Mouse (Mus musculus) kidney, adult 18-20 months (tissue): ENCODE measurements around the gene Hivep3.

ENCODE experiments used
- DNase-seq: peaks from one replicate; pipeline ENCODE4 v3.0.0; 2021

Gene Hivep3

GRCm38 (mm10) chr4:119761459-119762121 is 28.0 kb downstream of the Hivep3 start:
- DNase-seq, result no peak

GRCm38 (mm10) chr4:119762171-119762570 is 28.6 kb downstream of the Hivep3 start:
- no peak for DNase-seq

DNA sequence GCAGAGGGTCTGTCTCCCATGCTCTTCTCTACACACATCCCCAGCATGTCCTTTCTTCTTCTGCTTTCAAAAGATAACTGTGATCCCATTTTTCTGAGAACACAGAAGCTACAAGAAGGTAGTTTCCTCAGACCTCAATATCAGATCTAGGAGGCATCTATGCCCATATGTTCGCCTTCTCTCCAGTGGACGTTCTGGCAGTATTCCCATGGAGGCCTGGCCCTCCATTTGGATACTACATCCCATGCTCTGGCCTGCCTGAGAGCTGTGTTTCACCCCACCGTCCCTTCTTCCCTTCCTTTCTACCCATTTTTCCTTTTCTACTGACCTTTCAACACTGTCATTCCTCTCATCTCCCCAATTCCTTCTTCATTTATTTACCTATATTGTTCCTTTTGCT is 34.5 kb downstream of the Hivep3 start:
- DNase-seq, result no peak

GRCm38 (mm10) chr4:119775913-119776312 is 42.3 kb downstream of the Hivep3 start:
- DNase-seq, result no peak

DNA sequence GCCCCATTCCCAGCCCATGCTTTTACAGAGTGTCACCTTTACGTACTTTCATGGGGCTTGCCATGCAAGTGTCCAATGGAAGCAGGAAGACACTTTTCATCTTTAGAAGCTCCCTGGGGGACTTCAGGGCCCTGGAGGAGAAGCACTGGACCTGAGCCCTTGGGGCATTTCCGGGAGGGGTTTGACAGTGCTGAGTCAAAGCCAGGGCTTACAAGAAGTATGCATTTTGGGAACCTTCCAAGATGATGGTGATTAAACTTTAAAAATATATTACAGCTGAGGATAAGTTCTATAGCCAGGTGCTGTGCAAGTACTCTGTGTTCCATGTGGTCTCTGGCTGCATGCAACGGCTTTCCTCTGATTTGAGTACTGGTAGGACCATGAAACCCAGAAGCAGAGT is 43.6 kb downstream of the Hivep3 start:
- no peak for DNase-seq

- DNase-seq, result no peak
These were observed 46.2 kb downstream of the Hivep3 start for GRCm38 (mm10) chr4:119779561-119780400.

GRCm38 (mm10) chr4:119780881-119781280 is 47.3 kb downstream of the Hivep3 start:
- no peak for DNase-seq

DNA sequence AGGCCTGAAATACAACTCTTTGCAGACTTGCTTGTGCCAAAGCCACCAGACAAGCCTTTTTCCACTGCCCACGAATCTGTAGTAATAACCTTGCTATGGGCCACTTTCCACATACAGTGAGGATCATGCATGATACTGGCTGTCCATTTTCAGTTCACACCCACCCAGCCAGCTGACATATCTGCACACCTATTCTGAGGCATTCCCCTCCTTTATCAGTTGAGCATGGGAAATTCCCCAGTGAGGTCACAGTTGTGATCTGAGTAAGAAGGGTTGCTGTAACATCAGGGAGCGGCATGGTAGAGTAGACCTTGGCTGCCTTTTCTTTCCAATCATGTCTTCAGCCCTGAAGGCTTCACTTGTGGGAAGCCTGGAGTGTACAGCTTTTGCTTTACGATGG is 51.4 kb downstream of the Hivep3 start:
- no peak for DNase-seq

DNA sequence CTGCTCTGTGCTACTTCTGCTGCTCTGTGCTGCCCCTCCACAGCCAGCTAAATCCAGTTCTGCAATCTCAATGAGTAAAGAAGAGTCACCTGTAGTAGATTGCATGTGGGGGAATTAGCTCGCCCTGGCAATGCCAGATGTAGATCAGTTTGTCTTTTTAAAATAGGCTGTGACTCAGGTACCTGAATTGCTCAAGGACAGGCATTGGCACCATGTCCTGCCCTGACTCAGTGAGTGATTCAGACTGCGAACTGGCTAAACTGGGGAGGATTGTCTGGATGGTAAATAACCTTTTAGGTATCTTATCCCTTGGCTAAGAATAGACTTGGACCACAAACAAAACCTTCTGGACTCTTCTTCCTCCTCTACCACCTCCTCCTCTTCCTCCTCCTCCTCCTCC is 52.7 kb downstream of the Hivep3 start:
- no peak for DNase-seq

DNA sequence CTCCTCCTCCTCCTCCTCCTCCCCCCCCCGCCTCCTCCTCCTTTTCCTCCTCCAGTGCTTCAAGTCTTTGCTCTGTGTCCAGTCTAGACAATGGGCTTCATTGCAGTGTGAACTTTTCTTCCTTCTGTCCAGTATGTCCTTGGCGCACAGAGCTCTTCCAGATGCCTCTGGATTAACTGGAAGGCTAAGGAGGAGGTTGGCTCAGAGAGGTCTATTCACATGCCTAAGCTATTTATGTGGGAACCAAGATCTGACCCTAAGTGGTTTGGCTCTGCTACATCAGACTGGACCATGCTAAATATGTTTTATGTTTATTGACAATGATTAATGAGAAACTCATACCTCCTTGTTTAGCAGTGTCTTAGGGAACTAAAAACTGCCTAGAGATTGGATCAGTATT is 53.1 kb downstream of the Hivep3 start:
- DNase-seq, result no peak

- DNase-seq, result no peak
These were observed 55.2 kb downstream of the Hivep3 start for GRCm38 (mm10) chr4:119788746-119789145.

DNA sequence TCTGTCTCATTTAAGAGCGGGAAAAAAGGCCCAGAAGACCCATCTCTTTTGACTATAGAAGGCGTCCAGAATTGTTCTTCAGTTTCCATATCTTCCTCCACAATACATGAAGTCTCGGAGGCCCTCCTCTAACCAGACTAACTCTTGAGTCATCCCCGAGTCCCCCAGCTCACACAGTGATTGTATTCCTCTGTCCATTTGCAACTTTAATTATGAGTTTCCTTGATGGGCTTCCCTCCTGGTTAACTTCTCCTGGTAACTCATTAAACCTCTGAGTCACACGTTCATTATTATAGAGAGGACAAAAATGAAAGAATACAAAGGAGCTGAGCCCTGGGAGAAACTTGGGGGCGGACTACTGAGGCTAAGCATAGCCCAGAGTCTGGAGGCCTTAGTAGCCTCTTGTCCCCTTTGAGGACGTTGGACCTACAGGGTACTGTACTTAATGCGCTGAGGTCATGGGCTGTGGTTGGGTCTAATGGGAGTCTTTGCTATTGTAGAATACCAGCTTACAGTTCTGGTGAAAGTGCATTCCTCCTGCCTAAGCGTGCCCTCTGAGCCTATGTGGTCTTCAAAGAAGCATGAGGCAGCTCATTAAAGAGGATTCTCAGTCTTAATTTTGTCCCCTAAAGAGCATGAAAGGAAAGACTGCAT is 56.0 kb downstream of the Hivep3 start:
- DNase-seq, result no peak

DNA sequence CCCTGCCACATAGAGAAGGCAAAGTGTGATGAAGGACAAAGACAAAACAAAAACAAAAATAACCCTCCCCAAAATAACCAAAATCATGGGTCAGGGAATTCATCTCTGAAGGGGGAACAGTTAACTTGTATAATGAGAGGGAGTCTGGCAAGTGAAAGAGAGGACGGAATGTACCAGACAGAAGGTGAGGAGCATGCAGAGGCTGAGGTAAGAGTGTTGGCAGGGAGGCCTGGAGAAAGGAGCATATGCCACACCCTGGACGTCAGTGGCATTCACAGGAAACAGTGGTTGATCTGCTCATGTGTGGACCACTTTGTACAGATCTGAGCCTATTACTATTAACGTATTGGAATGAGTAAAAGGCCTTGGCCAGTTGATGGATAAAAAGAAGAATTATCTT is 65.3 kb downstream of the Hivep3 start:
- DNase-seq, result no peak

DNA sequence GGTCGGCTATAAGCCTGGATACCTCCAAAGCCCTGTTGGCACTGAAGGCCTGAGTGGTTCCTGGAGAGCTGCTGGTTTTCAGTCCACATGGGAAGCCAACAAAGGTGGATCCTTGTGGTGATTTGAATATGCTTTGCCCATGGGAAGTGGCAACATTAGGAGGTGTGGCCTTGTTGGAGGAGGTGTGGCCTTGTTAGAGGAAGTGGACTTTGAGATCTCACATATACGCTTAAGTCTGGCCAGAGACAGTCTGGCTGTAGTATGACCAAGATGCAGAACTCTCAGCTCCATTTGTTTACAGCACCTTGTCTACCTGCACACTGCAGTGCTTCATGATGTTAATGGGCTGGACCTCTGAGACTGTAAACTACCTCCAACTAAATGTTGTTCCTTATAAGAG is 73.0 kb downstream of the Hivep3 start:
- DNase-seq, result no peak

GRCm38 (mm10) chr4:119807359-119807758 is 73.8 kb downstream of the Hivep3 start:
- no peak for DNase-seq

- no peak for DNase-seq
These were observed 75.7 kb downstream of the Hivep3 start for GRCm38 (mm10) chr4:119809245-119809644.

DNA sequence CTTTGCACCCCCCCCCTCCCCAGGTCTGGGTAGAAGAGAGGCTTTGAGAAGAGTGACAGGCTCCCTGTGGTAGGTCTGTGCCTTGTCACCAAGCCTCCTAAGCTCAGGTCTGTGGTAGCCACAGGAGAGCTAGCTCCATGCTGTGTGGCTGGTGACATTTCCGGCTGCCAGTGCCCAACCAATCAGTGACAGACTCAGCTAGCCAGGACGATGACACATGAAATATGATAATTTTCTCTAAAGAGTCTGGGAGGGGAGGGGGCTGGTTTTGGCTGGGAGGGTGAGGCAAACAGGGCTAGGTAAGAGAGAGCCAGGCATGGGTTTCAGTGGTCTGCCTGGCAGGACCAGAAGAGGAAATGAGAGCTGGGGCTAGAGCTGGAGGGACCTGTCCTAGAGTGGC is 79.2 kb downstream of the Hivep3 start:
- no peak for DNase-seq

DNA sequence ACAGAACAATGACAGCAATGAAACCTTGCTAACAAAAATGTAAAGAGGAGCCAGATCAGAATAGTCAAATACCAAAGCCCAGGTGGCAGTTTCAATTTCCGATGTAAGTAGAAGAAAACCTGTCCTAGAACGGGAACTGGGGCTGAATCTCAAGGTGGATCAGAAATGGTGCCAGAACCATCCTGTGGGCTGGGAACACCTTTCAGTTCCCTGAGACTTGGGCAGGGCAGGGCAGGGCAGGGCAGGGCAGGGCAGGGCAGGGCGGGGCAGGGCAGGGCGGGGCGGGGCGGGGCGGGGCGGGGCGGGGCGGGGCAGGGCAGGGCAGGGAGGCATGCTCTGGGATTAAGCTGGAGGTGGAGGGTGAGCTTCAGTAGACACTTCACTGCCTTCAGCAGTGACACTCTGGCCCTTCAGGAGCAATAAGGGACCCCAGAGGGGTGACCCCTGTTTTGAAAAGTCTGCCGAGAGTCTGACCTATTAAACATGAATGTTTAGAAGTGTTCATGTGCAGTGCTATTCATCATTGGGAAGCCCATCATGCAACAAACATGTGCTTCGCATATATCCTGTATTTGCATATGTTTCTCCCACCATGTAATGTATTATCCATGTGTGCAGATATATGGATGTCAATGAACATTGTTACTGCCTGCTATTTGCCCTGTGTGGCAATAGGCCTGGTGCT is 80.1 kb downstream of the Hivep3 start:
- DNase-seq, result no peak

GRCm38 (mm10) chr4:119814185-119815132 is 80.9 kb downstream of the Hivep3 start:
- DNase-seq, result peak; percentile 28

- DNase-seq, result no peak
These were observed 81.7 kb downstream of the Hivep3 start for GRCm38 (mm10) chr4:119815133-119815792.

DNA sequence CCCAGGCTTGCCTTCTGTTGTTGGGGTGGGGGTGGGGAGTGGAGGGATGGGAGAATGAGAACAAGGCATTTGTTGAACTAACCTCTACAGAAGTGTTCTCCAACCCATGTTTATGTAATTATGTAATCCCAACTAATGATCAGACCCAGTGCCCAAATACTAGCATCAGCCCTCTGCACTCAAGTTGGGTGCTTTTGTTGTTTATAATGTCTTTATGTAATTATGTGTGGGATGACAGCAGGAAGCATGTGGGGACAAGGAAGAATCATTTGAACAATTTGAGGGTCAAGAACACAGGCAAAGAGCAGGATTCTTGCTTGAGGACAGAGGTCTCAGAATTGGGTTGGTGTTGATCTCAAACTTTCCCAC is 82.2 kb downstream of the Hivep3 start:
- DNase-seq, result no peak
